Mouse (Mus musculus): ENCODE data around the gene Btg4.
A peak's percentile ranks its signal among the peaks of the same experiment; 100 is the strongest.

The Btg4 gene

DNA sequence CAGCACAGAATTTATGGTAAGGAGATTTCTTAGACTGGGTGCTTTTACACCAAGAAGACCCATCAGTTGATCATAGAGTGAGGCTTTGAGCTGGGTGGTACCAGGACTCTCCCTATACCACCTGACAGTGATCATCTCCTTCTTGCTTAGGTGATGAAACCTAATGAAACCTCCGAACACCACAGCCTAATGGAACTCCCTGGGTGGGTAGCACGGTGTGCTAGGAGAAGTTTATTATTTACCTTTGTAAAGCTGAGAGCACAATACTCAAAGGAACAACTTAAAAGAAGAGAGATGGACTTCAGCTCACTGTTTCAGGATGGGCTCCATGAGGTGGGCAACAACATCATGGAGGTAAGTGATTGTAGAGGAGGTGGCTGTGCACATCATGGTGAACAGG lies at the start of gene Btg4:
Gene Btg4, plus strand, starts transcription at position 301 of the 400 bp plus-strand sequence.
- no peak for DNase-seq

GRCm38 (mm10) chr9:51013644-51014043 lies 47.1 kb upstream of the Btg4 start:
- no peak for DNase-seq

GRCm38 (mm10) chr9:51015732-51016131 lies 45.0 kb upstream of the Btg4 start:
- no peak for DNase-seq

- no peak for DNase-seq
Measured at GRCm38 (mm10) chr9:51019670-51020069, 41.0 kb upstream of the Btg4 start.

GRCm38 (mm10) chr9:51020351-51020750 lies 40.4 kb upstream of the Btg4 start:
- no peak for DNase-seq

GRCm38 (mm10) chr9:51021123-51021795 lies 39.4 kb upstream of the Btg4 start:
- DNase-seq: no peak

- DNase-seq: no peak
Measured at GRCm38 (mm10) chr9:51026952-51027351, 33.7 kb upstream of the Btg4 start.

DNA sequence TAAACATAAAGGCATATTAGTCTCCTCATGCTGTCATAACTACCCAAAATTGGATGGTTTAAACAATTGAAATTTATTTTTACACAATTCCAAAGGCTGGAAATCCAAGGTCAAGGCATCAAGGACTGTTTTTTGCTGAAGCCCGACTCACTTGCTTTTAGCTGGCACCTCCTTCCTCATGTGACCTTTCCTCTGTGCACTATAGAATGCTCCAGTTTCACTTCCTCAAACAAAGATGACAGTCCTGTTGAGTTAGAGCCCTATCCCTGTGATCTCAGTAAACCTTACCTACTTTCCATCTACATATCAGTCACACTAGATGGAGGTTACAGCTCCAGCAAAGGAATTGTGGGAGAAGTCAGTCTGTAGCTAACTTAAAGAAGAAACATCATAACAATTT lies 30.6 kb upstream of the Btg4 start:
- DNase-seq: no peak

DNA sequence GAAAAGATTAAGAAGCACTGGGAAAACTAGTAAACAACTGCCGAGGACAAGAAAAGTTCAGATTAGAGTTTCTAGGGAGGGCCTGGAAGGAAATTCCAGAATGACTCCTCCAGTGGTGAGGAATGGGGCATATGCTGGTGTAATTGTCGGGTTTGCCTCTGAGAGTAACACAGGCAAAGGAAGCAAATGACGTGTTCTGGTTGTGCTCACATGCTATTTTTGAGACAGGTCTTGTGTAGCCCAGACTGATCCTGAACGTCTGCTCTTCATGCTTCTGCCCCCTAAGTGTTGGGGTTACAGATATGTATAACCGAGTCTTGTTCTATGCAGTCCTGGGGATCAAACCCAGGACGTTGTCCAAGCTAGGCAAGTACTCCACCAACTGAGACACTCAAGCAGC lies 29.1 kb upstream of the Btg4 start:
- no peak for DNase-seq

GRCm38 (mm10) chr9:51032291-51032690 lies 28.4 kb upstream of the Btg4 start:
- no peak for DNase-seq

- no peak for DNase-seq
Measured at GRCm38 (mm10) chr9:51032785-51033529, 27.7 kb upstream of the Btg4 start.

GRCm38 (mm10) chr9:51041491-51041980 lies 19.2 kb upstream of the Btg4 start:
- no peak for DNase-seq

GRCm38 (mm10) chr9:51042136-51042535 lies 18.6 kb upstream of the Btg4 start:
- DNase-seq: no peak

DNA sequence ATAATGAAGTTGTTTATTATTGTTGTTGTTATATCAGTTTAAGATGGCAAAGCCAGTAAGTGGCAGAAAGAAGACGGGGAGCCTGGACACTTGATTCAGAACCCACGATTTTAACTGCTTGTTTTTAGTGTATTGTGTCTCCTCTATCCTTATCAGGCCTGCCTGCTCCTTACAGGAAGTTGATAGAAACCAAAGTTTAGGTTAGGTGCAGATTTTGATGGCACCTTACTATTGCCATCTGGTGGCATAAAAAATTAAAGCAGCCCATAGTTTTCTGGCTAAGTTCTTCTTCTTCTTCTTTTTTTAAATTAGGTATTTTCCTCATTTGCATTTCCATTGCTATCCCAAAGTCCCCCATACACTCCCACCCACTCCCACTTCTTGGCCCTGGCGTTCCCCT lies 8.5 kb upstream of the Btg4 start:
- peak in 1 of 2 experiments; percentile 10 for DNase-seq

GRCm38 (mm10) chr9:51056360-51057324 lies 4.1 kb upstream of the Btg4 start:
- no peak for DNase-seq

GRCm38 (mm10) chr9:51058951-51059521 lies 1.7 kb upstream of the Btg4 start:
- DNase-seq: no peak

DNA sequence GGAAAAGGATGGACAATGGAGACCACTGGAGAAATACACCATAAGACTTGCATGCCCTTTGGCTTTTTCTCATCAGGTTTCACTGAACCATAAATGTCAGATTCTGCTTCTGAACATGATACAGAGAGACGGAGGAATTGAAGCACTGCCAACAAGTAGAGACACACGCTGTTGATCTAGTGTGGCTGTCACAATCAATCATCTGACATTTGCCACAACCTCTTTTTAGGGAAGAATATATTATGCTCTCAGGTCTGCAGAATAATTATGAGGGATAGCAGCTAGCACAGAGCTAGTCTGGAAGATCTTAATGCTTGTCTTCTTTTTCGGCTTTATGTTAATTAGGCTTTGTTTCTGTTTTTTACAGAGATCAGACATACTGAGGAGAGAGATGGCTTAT lies 7.5 kb downstream of the Btg4 start:
- DNase-seq: no peak

- no peak for DNase-seq
Measured at GRCm38 (mm10) chr9:51070801-51071200, 10.1 kb downstream of the Btg4 start.

DNA sequence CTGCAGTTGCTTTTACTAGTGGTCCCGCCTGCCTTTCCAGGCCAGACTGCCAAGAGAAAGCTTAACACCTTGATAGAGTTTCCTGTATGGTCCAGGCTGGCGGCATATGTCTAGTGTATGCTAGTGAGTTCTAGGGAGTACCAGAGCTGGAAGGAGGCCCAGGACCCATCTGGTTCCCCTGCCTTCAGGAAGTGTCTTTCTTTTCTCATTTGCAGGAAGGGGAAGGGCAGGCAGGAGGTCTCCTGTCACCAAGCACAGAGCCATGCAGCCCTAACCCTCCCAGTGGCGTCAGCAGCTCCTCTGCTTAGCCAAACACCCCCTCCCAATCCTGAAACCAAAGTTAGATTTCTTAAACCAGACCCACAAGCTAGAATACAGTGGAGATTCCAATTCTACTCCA lies 15.1 kb downstream of the Btg4 start:
- peak; percentile 19 to 49 for DNase-seq

DNA sequence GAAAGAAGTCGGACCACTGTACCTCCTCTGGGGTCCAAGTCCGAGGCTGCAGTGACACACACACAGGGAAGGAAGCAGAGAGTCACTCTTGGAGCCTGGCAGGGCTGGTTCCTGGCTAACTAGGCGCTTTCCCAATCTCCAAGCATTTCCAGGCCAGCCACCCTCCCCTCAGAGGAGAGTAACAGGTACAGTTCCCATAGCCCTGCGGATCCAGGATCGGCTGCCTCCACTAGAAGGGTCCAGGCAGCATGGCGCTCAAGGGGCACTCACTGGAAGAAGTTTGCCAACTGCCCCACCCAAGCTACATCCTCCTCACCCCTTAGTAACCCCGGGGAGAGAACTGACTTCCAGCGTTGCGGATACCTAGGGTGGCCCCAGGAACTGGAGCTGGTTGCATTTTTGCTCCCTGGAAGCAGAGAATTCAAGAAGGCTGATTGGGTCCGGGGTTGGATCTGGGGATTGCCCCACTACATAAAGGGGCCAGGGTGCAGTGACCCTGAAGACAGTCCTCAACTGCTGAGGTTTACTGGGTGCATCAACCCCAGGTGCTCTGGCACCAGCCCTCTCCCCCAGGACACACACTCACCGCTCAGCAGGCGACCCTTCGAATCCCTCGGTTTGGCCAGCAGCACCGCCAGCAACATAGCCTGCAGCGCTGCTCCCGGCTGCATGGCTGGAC lies 15.7 kb downstream of the Btg4 start:
- DNase-seq: peak; percentile 27 to 28

GRCm38 (mm10) chr9:51076979-51077315 lies 16.2 kb downstream of the Btg4 start, which contains the start of gene Layn:
Gene Layn, minus strand, starts transcription at chr9:51077094.
- peak; percentile 90 to 94 for DNase-seq

GRCm38 (mm10) chr9:51081614-51082013 lies 20.9 kb downstream of the Btg4 start:
- no peak for DNase-seq

Measured in lung, postnatal 4 days (tissue).